Comparison of ENCODE assay signal across 24 mouse cellular contexts in the genomic region with DNA sequence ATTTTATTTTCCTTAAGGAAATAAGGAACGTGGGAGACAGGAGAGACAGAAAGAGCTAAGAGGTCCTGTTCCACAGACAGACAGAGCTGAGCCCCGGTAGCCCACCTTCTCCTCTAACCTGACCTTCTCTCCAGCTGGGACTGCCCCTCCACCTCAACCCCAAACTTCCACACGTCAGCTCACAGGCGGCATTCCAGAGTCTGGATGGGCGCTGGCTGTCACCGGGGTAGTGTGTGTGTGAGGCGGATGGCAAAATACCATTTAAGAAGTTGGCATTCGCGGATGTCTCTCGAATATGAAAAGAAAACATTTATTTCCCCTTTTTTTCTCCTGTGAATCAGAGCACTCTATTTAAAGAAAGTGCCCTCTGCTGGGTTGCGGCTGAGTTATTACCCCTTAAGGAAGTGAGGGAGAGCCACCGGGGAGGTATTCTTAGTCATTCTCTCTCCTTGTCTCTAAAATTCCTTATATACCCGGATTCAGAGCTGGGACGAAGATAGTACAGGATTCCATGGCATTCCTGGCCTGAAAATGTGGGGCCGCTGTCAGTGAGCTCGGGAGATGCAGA.
A peak's percentile ranks its signal among the peaks of the same experiment; 100 is the strongest.
DNase-seq lines count a peak whose midpoint lies in the region; ATAC-seq and TF ChIP-seq lines count a peak whose summit lies in the region.
"Had no signal": no experiment of that assay in that cellular context is flagged by ENCODE, and none has a peak within 500 bp of the region (broad histone marks: within the 10 kb centered on the region; RNA-seq: fewer than 3 reads in every experiment).

No protein-coding gene starts in this region.

- peak overlapping the region; percentile 36 for H3K27ac ChIP-seq in heart, adult 2 months
- peak overlapping the region; percentile 16; the same call in 1 of the 2 replicates for H3K27ac ChIP-seq in hindbrain, embryonic 10.5 days
- H3K27ac ChIP-seq in hindbrain, embryonic 13.5 days, result no peak overlapping the region
- H3K27ac ChIP-seq: embryonic facial prominence, embryonic 15.5 days; hindbrain, embryonic 12.5 days; limb, embryonic 12.5 days; liver, embryonic 12.5 days; macrophage; midbrain, embryonic 12.5 days; neural tube, embryonic 12.5 days had no signal

- TF ChIP-seq CTCF in heart, adult 2 months (IDR thresholded peaks at IDR 0.05), result no peak
- no peak for TF ChIP-seq CTCF in lung, adult 2 months (IDR thresholded peaks at IDR 0.05; ENCODE audit: insufficient read depth, low read length)

- H3K9me3 ChIP-seq in hindbrain, embryonic 10.5 days, result no peaks in the 10 kb centered on the region
- no peaks in the 10 kb centered on the region for H3K9me3 ChIP-seq in hindbrain, embryonic 13.5 days
- H3K9me3 ChIP-seq: embryonic facial prominence, embryonic 15.5 days; hindbrain, embryonic 12.5 days; limb, embryonic 12.5 days; liver, embryonic 12.5 days; midbrain, embryonic 12.5 days; neural tube, embryonic 12.5 days had no signal

- no peak overlapping the region for H3K4me3 ChIP-seq in heart, adult 2 months
- H3K4me3 ChIP-seq in hindbrain, embryonic 10.5 days, result no peak overlapping the region
- no peak overlapping the region for H3K4me3 ChIP-seq in hindbrain, embryonic 13.5 days
- H3K4me3 ChIP-seq in lung, adult 2 months (replicated peaks; ENCODE audit: extremely low read depth, low read depth, low read length), result no peak overlapping the region
- H3K4me3 ChIP-seq: embryonic facial prominence, embryonic 15.5 days; hindbrain, embryonic 12.5 days; limb, embryonic 12.5 days; liver, embryonic 12.5 days; midbrain, embryonic 12.5 days; neural tube, embryonic 12.5 days had no signal

- peaks cover 7% of the 10 kb centered on the region; the same call in 1 of the 2 replicates for H3K4me1 ChIP-seq in heart, adult 2 months (ENCODE audit: control insufficient read depth, insufficient read depth, low read length)
- H3K4me1 ChIP-seq in hindbrain, embryonic 10.5 days (replicated peaks), result peaks cover 51% of the 10 kb centered on the region
- H3K4me1 ChIP-seq in hindbrain, embryonic 13.5 days (replicated peaks), result peaks cover 33% of the 10 kb centered on the region
- peaks cover 2% of the 10 kb centered on the region; the same call in 1 of the 2 replicates for H3K4me1 ChIP-seq in lung, adult 2 months (ENCODE audit: control insufficient read depth, insufficient read depth, low read length)
- H3K4me1 ChIP-seq: embryonic facial prominence, embryonic 15.5 days; liver, embryonic 12.5 days had no signal

- no peak for DNase-seq in heart, adult 2 months
- DNase-seq in heart, adult 11 months, result no peak
- no peak for DNase-seq in hindbrain, embryonic 10.5 days (ENCODE audit: low spot score)
- DNase-seq in heart, postnatal 4 days, result peak; percentile 52
- no peak for DNase-seq in adrenal gland, postnatal 25 days
- no peak for DNase-seq in lung, adult 2 months
- DNase-seq: adrenal gland, postnatal 14 days; cerebellum, adult 11-12 months; cerebellum, postnatal 14 days; embryo, embryonic 11 days; gastrocnemius, postnatal 14 days; kidney, postnatal 4 days; lung, embryonic 14.5 days; spleen, adult 18-20 months had no signal

- TF ChIP-seq POLR2A in heart, adult 2 months (IDR thresholded peaks at IDR 0.05; ENCODE audit: insufficient read depth, low read depth, low read length), result no peak
- no peak for TF ChIP-seq POLR2A in lung, adult 2 months (IDR thresholded peaks at IDR 0.05; ENCODE audit: borderline replicate concordance, extremely low read depth, low read depth, low read length)

- H3K4me2 ChIP-seq in hindbrain, embryonic 13.5 days, result no peak overlapping the region
- H3K4me2 ChIP-seq: embryonic facial prominence, embryonic 15.5 days; hindbrain, embryonic 12.5 days; limb, embryonic 12.5 days; liver, embryonic 12.5 days; lung, embryonic 14.5 days; midbrain, embryonic 12.5 days; neural tube, embryonic 12.5 days had no signal

- intact Hi-C loops in heart, adult 2 months (cut with DNase I), result no loop called here

- no peaks in the 10 kb centered on the region for H3K27me3 ChIP-seq in heart, adult 2 months (ENCODE audit: control insufficient read depth, insufficient read depth, low read length)
- H3K27me3 ChIP-seq in hindbrain, embryonic 10.5 days (ENCODE audit: insufficient read depth, poor library complexity, severe bottlenecking), result peaks cover 94% of the 10 kb centered on the region
- H3K27me3 ChIP-seq in hindbrain, embryonic 13.5 days, result peaks cover 78% of the 10 kb centered on the region
- H3K27me3 ChIP-seq: embryonic facial prominence, embryonic 15.5 days had no signal

- no peak for ATAC-seq in hindbrain, embryonic 13.5 days (ENCODE audit: low FRiP score)
- ATAC-seq in common myeloid progenitor, adult 5-6 weeks (replicated peaks; ENCODE audit: low read depth, poor library complexity, severe bottlenecking), result peak; percentile 73
- ATAC-seq: liver, embryonic 12.5 days had no signal

- H3K36me3 ChIP-seq in heart, adult 2 months (ENCODE audit: control insufficient read depth, insufficient read depth, low read length), result no peaks in the 10 kb centered on the region
- H3K36me3 ChIP-seq in hindbrain, embryonic 10.5 days, result no peaks in the 10 kb centered on the region
- no peaks in the 10 kb centered on the region for H3K36me3 ChIP-seq in hindbrain, embryonic 13.5 days
- H3K36me3 ChIP-seq: embryonic facial prominence, embryonic 15.5 days; G1E; hindbrain, embryonic 12.5 days; liver, embryonic 12.5 days; midbrain, embryonic 12.5 days; neural tube, embryonic 12.5 days had no signal

- no peak overlapping the region for H3K9ac ChIP-seq in heart, adult 2 months (ENCODE audit: low read depth, low read length)
- H3K9ac ChIP-seq in hindbrain, embryonic 13.5 days, result no peak overlapping the region
- H3K9ac ChIP-seq: embryonic facial prominence, embryonic 15.5 days; hindbrain, embryonic 12.5 days; limb, embryonic 12.5 days; liver, embryonic 12.5 days; midbrain, embryonic 12.5 days; neural tube, embryonic 12.5 days had no signal

- no peak for TF ChIP-seq EP300 in heart, adult 2 months (IDR thresholded peaks at IDR 0.05; ENCODE audit: insufficient read depth, low read depth, low read length)

- WGBS in heart, adult 2 months, result 41% methylated on average over 16 of the region's 16 CpGs
- 85% methylated on average over 16 of the region's 16 CpGs for WGBS in hindbrain, embryonic 10.5 days
- 77% methylated on average over 16 of the region's 16 CpGs for WGBS in hindbrain, embryonic 13.5 days
- 50% methylated on average over 16 of the region's 16 CpGs for WGBS in lung, adult 2 months

- H3K79me2 ChIP-seq in heart, adult 2 months (replicated peaks; ENCODE audit: control insufficient read depth, insufficient read depth, low read length), result no peaks in the 10 kb centered on the region; the same call in 1 of the 2 replicates
